Mouse (Mus musculus) brown adipose tissue, adult 24 weeks (tissue): ENCODE results near the gene Ovol1. TPM values are rescaled to one million over a fixed set of nuclear protein-coding genes. Genes with fewer than 3 reads are reported as not detected.

Source experiments
- H3K27ac ChIP-seq: fragments of 200-500 bp; replicated peaks from 2 replicates; pipeline ENCODE4 v1.5.1; 2012; ENCODE audit warnings: low read depth, mild to moderate bottlenecking, low read length
- H3K4me1 ChIP-seq: fragments of 200-500 bp; 2 replicates; pipeline ENCODE4 v1.6.1; 2012; ENCODE audit warnings: low read length, mixed read lengths; ENCODE audit not compliant: control insufficient read depth, insufficient read depth, insufficient read length
- H3K4me3 ChIP-seq: fragments of 200-500 bp; 2 replicates; pipeline ENCODE4 v1.5.1; 2012; ENCODE audit warnings: low read depth, mild to moderate bottlenecking, low read length, moderate library complexity; ENCODE audit not compliant: insufficient read depth
- polyA plus RNA-seq: library from polyadenylated mRNA; stranded (reverse); fragments of >200 nt; gene quantifications from 2 replicates; pipeline ENCODE4 v1.2.4, GENCODE M21; 2012; ENCODE audit not compliant: missing spikeins, insufficient read depth, insufficient read length

The Ovol1 gene
- not detected in 2 replicates for polyA plus RNA-seq

DNA sequence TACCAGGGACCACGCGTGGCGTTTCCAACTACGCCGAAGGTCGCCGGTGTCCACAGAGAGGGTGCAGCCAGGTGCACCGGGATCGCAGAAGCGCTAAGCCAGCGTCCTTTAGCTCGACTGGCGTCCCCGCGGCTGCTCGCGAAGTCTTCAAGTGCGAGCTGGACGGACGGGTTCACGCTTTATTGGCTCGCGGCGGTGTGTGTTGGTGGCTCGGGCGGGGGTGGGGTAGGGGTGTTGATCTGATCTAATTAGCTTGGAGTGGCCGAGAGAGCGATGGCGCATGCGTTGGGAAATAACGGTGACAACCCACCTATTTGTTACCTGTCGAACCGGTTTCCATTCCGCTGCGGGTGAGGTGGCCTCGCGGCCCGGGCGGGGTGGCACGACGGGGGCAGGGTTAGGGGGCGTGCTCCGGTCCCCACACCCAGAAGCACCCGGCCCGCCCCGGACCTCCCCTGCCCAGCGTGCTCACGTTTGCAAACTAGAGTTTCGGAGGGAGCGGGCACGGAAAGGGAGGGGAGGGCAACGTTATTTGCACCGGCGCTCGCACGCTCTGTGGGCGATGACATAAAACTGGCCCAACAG lies at the start of gene Ovol1:
TSS of gene Ovol1 (minus strand) at position 190 of the 585 bp plus-strand sequence.
- Histone ChIP-seq H3K4me1 (peaks cover 8% of the 10 kb centered on the region; the same call in 1 of the 2 replicates), H3K27ac (no peak within 1 kb of the TSS), H3K4me3 (peak within 1 kb of the TSS; percentile 35)

DNA sequence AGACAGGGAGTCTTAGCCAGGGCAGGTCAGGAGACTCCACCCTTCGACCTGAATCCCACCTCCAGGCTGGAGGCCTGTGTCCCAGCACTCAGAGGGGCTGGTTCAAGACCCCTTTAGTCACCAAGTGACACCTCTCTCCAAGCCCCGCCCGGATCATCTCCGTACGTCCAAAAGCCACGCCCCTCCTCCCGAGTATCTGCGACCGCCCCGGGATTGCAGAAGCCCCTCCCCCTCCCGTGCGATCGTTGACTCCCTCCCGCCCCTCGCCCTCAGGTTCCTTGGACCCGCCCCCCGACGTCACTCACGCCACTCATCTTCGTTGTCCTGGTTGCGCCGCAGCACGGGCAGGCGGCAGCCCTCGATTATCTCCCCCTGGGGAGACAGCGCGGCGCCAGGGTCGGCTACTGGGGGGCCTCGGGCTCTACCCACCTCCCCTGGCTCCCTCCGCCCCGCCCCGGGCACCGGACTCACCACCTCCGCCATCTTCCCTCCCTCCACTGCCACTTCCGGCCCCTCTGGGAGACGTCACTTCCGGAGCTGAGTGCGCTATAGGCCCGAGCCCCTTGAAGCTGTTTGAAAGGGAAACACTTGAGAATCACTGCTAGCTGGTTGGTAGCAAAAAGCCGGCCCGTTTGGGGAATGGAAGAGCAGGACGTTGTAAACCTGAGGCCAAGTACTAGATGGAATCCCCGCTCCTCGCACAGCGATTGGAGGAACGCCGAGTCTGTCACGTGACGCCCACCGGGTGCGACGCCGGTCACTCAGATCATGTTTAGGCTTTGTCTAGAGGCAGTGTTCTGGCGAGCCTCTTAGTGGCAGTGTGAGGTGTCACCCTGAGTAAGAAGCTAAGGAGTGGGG lies 49.3 kb upstream of the Ovol1 start, which contains the start of gene Kat5:
TSS of gene Kat5 (minus strand) at position 691 of the 858 bp plus-strand sequence.
- peaks cover 4% of the 10 kb centered on the region for H3K4me1 ChIP-seq
- peak within 1 kb of the TSS; percentile 100 for H3K27ac ChIP-seq
- peak within 1 kb of the TSS; percentile 96 for H3K4me3 ChIP-seq

DNA sequence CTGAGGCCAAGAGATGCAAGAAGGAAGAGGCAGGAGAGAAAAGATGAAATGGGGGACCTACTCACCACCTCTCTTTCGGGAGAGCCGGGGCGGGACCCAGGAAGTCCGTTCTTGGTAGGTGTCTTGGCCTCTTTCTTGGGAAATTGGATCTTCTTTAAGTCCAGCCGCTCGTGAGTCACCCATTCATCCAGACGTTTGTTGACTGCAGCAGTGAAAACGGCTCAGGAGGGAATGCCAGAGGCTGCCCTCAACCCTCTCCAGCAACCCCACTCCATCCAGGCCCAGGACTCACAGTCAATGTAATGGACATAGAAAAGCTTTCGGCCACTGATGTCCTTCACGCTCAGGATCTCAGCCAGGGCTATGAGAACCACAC lies 48.7 kb upstream of the Ovol1 start:
- Histone ChIP-seq H3K27ac (peak overlapping the region; percentile 48), H3K4me3 (peak overlapping the region; percentile 96), H3K4me1 (peaks cover 4% of the 10 kb centered on the region)

DNA sequence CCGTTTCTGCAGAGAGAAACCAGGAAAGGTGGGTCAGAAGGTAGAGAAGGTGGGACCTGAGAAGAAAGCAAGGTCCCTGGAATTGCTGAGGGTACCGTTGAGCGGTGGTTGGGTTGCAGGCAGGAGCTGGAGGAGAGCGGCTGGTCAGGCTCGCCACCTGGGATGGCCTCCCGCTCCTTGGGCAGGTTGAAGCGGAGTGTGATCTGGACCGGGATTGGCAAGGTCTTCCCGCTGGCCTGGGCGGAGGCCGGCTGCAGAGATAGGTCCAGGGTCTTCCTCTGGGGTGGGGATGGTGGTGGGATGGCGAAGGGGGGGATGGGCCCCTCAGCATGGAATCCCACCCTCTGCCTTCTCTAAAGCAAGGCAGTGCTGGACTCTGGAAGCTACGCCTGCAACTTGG lies 48.3 kb upstream of the Ovol1 start:
- Histone ChIP-seq H3K4me1 (peaks cover 4% of the 10 kb centered on the region), H3K27ac (no peak overlapping the region), H3K4me3 (peak overlapping the region; percentile 96; the same call in 1 of the 2 replicates)

DNA sequence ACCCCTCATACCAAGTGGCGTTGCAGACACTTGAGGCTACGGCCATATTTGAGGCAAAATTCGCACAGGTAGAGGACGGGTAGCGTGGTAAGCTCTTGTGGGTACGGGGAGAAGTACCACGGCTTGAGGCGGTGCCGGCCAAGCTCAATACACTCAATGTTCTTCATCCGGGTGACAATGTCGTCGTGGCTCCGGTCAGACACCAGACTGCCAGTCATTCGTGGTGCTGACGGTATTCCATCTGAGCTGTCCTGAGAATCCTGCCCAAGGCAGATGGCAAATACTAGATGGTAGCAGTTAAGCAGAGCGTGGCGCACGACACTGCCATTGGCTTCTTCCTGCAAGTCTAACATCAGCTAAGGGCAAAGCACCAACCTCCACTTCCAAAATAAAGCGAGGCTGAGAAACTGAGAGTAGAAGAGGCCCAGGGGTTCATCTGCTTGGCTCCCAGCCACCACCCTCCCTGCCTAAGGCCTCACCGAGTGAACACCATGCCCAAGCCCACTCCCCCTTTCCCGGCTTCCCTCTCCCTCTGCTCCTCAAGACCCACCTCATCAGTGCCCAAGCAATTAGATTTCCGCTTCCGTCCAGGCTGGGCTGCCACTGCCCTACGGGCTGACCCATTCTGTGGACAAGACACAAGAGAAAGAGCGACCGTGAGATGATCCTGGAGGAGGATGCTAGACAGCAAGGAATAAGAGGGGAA lies 47.4 kb upstream of the Ovol1 start:
- Histone ChIP-seq H3K4me3 (no peak overlapping the region), H3K27ac (no peak overlapping the region), H3K4me1 (peaks cover 6% of the 10 kb centered on the region)

DNA sequence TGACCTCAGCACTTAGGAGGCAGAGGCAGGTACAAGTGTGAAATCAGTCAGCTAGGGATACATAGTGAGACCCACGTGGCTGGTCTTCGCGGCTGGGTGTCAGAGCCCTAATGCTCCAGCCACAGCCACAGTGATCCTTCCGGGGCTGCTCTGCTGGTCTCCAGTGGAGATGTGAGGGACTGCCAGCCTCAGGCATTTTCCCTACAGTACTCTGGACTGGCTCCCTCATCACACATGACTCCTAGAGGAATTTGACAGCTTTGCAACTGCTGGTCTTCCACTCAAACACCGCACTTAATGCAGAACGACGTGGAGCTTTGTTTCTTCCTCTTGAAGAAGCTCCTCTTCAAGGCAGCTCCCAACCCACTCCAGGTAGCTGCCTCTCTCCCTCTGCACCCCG lies 45.8 kb upstream of the Ovol1 start:
- H3K4me3 ChIP-seq: no peak overlapping the region
- peaks cover 12% of the 10 kb centered on the region for H3K4me1 ChIP-seq
- no peak overlapping the region for H3K27ac ChIP-seq

DNA sequence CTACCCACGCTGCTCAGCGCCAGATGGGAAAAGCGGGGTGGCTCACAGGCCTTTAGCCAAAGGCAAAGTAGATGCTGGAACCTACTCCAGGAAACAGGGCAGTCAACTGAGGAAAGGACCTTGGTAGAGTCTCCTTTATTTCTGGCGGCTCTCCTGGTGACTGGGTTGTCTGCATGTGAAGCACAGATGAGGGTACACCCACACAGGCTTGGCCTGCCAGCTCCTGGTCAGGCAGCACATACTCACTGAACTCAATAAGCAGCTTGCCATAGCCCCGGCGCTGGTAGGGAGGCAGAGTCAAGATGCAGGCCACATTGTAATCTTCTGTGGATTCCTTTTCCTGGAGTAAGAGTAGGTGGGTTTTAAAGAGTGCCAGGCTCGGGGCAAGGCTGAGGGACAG lies 44.7 kb upstream of the Ovol1 start:
- no peak overlapping the region for H3K4me3 ChIP-seq
- peaks cover 8% of the 10 kb centered on the region for H3K4me1 ChIP-seq
- H3K27ac ChIP-seq: no peak overlapping the region

DNA sequence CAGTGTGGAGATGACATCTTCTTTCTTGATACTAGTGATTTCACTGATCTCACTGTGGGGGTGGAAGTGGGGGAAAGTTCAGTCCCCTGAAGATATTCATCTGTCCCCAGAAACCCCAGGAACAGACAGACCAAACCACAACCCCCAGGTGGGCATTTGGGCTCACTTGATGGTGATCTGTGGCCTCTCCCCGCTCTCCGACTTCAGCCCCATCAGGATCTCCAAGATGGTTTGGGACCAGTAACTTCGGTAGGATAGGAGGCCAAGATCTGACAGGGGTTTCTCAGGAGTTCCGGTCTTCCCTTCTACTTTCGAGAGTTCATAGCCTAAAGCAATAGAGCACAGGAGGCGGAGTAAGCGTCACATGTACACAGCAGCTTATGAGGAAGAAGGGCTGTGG lies 43.2 kb upstream of the Ovol1 start:
- Histone ChIP-seq H3K27ac (no peak overlapping the region), H3K4me3 (no peak overlapping the region), H3K4me1 (peaks cover 8% of the 10 kb centered on the region)

DNA sequence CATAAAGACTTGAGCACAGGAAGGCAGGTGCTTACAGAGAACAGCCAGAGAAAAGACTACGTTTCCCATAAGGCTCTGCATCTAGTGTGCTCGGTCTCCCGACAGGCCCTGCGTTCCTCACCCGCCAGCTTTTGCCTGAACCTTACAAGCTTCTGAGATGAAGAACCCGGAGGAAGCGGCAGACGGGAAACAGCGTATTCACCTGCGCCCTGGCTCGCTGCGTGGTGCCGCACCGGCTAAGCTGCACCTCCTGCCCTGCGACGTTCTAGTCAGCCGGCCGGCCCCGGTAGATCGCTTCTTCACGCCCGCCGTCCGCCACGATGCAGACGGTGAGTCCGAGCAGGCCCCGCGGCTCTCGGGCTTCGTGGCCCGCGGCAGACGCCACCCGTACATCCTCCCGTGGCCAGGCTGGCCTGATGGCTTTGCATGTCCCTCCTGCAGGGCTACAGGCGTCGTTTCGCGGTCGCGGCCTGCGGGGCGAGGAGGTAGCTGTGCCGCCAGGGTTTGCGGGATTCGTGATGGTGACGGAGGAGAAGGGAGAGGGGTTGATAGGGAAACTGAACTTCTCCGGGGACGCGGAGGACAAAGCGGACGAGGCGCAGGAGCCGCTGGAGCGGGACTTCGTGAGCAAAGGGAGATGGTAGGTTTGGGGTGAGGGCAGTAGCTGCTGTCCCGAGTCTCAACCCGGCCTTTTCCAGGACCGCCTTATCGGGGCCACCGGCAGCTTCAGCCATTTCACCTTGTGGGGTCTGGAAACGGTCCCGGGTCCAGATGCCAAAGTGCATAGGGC lies 41.5 kb upstream of the Ovol1 start, which contains the start of gene Rnaseh2c:
TSS of gene Rnaseh2c (plus strand) at position 122 of the 790 bp plus-strand sequence.
- peaks cover 8% of the 10 kb centered on the region for H3K4me1 ChIP-seq
- H3K4me3 ChIP-seq: peak within 1 kb of the TSS; percentile 84
- H3K27ac ChIP-seq: no peak within 1 kb of the TSS; the same call in 1 of the 2 replicates

DNA sequence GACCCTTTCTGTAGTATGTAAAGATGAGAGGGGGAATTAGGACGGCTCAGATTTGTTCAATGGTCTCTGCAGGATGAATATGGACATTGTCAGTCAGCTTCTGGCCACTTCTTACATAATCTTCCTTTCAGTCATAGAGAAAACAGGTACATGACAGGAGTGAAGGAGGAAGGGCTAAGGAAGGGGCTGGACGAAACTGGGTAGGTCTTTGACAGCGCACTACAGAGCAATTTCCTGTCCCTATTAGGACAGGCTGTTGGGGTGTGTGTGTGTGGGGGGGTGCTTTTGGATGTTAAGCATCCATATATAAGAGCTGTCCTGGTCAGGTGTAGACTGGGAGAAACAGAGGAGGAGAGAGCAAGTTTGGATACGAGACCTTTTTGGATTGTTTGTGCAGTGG lies 38.8 kb upstream of the Ovol1 start:
- Histone ChIP-seq H3K27ac (no peak overlapping the region), H3K4me3 (no peak overlapping the region), H3K4me1 (peaks cover 8% of the 10 kb centered on the region)

DNA sequence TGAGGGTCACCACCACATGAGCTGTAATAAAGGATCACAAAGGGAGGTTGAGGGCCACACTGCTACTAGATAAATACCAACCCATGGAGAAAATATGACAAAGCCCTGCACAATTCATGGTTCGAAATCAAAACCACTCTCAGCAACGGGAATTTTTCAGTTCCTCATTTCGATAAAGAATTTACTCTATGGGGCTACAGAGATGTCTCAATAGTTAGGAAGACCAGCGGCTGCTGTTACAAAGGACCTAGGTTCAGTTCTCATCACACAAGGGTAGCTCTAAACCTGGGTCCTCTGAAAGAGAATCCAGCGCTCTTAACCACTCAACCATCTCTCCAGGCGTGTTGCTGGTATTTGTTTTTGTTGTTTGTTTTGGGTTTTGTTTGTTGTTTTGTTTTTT lies 31.4 kb upstream of the Ovol1 start:
- H3K27ac ChIP-seq: no peak overlapping the region
- no peaks in the 10 kb centered on the region for H3K4me1 ChIP-seq
- H3K4me3 ChIP-seq: no peak overlapping the region

DNA sequence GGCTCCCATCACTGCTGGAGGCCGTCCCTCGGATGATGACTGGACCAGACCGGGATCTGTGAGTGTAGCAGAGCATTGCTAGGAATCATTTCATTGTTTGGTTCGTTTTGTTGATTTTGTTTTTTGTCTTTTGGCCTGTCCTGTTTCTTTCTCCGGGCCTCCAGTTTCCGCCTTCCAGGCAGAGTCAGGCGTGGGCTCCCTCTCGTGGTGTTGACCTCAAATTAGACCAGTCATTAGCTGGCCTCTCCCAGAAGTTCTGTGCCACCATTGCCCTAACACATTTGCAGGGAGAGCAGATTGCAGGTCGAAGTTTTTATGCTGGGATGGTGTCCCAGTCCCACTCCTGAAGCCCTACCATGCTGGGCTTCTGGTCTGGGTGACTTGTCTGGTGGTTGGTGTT lies 28.7 kb upstream of the Ovol1 start:
- H3K4me1 ChIP-seq: no peaks in the 10 kb centered on the region
- H3K27ac ChIP-seq: no peak overlapping the region
- no peak overlapping the region for H3K4me3 ChIP-seq

DNA sequence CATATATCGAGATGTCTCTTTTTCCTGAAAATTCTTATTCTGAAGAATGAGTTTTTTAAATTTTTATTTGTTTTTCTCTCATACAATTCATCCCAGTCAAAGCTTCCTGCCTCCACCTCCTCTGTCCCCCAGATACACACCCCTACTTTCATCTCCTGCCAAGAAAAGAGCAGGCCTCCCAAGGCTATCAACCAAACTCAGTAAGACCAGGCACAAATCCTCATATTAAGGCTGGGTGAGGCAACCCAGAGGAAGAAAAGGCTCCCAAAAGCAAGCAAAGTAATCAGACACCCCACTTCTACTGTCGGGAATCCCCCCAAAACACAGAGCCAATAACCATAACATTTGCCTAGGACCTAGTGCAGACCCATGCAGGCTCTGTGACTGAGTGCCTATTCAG lies 21.5 kb upstream of the Ovol1 start:
- Histone ChIP-seq H3K27ac (no peak overlapping the region), H3K4me1 (peaks cover 5% of the 10 kb centered on the region; the same call in 1 of the 2 replicates), H3K4me3 (no peak overlapping the region)

DNA sequence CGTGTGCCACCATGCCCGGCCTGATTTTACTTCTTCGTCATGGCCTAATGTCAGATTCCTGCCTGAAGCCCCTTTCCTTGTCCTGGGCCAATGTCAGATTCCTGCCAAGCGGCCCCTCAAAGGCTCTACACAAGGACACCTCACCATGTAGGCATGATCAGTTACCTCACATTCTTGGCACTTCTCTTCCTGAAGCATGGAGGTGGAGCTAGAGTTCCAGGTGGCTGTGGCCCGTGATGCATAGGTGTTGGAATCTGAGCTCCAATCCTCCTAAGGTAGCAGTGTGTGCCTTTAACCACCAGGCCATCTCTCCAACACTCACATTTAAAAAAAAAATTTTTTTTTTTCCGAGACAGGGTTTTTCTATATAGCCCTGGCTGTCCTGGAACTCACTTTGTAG lies 20.3 kb upstream of the Ovol1 start:
- Histone ChIP-seq H3K27ac (no peak overlapping the region), H3K4me3 (no peak overlapping the region), H3K4me1 (peaks cover 5% of the 10 kb centered on the region; the same call in 1 of the 2 replicates)
